Mouse (Mus musculus): ENCODE data around the gene Dffa. TPM values are rescaled to one million over a fixed set of nuclear protein-coding genes. Genes with fewer than 3 reads are reported as not detected.
"Not testable (repeated sequence)": the region's sequence is repeated elsewhere in the genome, so short reads cannot be mapped to it uniquely, and the experiment has no call there.

Dffa gene
- total RNA-seq, 2 experiments from 2014 or later = 43.4 to 47.4 TPM

GRCm38 (mm10) chr4:149166957-149167611, 63.1 kb downstream of the Dffa start:
- no peak for DNase-seq
- intact Hi-C loops (cut with DNase I; ENCODE audit: low total_unique reads) = loop anchor here (10.0 kb wide), 1 partner anchor 168 kb away; no protein-coding TSS in a partner anchor

DNA sequence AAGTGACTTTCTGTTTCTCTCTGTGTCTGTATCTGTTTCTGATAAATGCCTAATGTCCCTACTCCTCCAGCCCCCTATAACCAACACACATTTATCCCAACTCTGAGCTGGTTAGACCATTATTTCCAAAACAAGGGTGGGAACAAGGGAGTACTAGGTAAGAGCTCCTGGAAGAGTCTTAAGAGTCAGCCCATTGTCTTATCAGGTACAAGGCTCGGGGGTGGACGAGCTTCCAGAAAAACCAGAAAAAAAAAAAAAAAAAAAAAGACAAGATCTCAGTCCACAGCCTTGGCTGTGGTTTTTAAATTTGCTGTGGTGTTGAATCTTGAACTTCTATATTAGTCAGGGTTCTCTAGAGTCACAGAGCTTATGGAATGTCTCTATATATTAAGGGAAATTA, 64.1 kb downstream of the Dffa start:
- intact Hi-C loops (cut with DNase I; ENCODE audit: low total_unique reads) = loop anchor here (10.0 kb wide), 1 partner anchor 167 kb away; no protein-coding TSS in a partner anchor
- no peak for DNase-seq

GRCm38 (mm10) chr4:149169926-149170325, 66.0 kb downstream of the Dffa start:
- DNase-seq = not testable (repeated sequence)
- intact Hi-C loops (cut with DNase I; ENCODE audit: low total_unique reads) = loop anchor here (10.0 kb wide), 1 partner anchor 165 kb away; no protein-coding TSS in a partner anchor

Other genes starting within 250 kb of the Dffa start
- 10 to 100 TPM; 19.4 to 20.5 TPM for gene Pex14, start 4.3 kb upstream of the Dffa start, total RNA-seq (2021)
- under 1 TPM in 1 of 2 experiments, not detected in 1; 0.33 TPM for gene Cort, start 22.6 kb downstream of the Dffa start, total RNA-seq (2021)
- gene Cenps, start 33.5 kb downstream of the Dffa start, total RNA-seq (2021) = 1 to 10 TPM; 5.6 to 6.5 TPM
- gene Pgd, start 62.6 kb downstream of the Dffa start, total RNA-seq (2021) = 10 to 100 TPM; 20.7 to 22.4 TPM
- 100 to 1,000 TPM; 221 to 265 TPM for gene Kif1b, start 203.5 kb downstream of the Dffa start, total RNA-seq (2021)